Mouse (Mus musculus) liver, embryonic 14.5 days (tissue): ENCODE data around the gene Cntn5.

Source experiments
- CTCF ChIP-seq: IDR thresholded peaks from 2 replicates; pipeline ENCODE4 v1.5.1; 2016; ENCODE audit warnings: antibody characterized with exemption, low read depth, control low read depth
- EP300 ChIP-seq: IDR thresholded peaks from 2 replicates; pipeline ENCODE4 v1.6.1; 2016; ENCODE audit warnings: antibody characterized with exemption, low read depth

GRCm38 (mm10) chr9:10665756-10666155, 238.8 kb downstream of the Cntn5 start:
- TF ChIP-seq CTCF, result no peak
- TF ChIP-seq EP300, result no peak
